ENCODE assay signal across 20 mouse cellular contexts in genomic region chr6:145066416-145066815, GRCm38 (mm10). TPM values are rescaled to one million over a fixed set of nuclear protein-coding genes. Genes with fewer than 3 reads are reported as not detected.
"Had no signal": no experiment of that assay in that cellular context is flagged by ENCODE, and none has a peak within 500 bp of the region (broad histone marks: within the 10 kb centered on the region; RNA-seq: fewer than 3 reads in every experiment).

No protein-coding gene starts in this region.

- H3K9me3 ChIP-seq: heart, embryonic 12.5 days; hindbrain, embryonic 13.5 days; hindbrain, embryonic 15.5 days; limb, embryonic 10.5 days; limb, embryonic 12.5 days had no signal

- H3K27me3 ChIP-seq: heart, embryonic 12.5 days; hindbrain, embryonic 13.5 days; hindbrain, embryonic 15.5 days; limb, embryonic 12.5 days had no signal

- H3K4me1 ChIP-seq: heart, embryonic 12.5 days; hindbrain, embryonic 13.5 days; hindbrain, embryonic 15.5 days; limb, embryonic 12.5 days had no signal

- DNase-seq: gastrocnemius, postnatal 14 days; gastrocnemius, postnatal 36 days; heart, adult 18-20 months; heart, postnatal 14 days; heart, postnatal 36 days; kidney, adult 11 months; kidney, adult 2 months; kidney, postnatal 10 days; kidney, postnatal 4 days had no signal

- H3K4me3 ChIP-seq: heart, embryonic 12.5 days; hindbrain, embryonic 13.5 days; hindbrain, embryonic 15.5 days; layer of hippocampus, adult 2 months; left cerebral cortex, adult 2 months; limb, embryonic 10.5 days; limb, embryonic 12.5 days had no signal

- H3K4me2 ChIP-seq: heart, embryonic 12.5 days; hindbrain, embryonic 13.5 days; hindbrain, embryonic 15.5 days; limb, embryonic 12.5 days had no signal

- ATAC-seq: hindbrain, postnatal 0 days; intestine, embryonic 16.5 days had no signal

- H3K27ac ChIP-seq: hindbrain, embryonic 13.5 days; hindbrain, embryonic 15.5 days; hindbrain, postnatal 0 days; layer of hippocampus, adult 2 months; left cerebral cortex, adult 2 months; limb, embryonic 10.5 days; limb, embryonic 12.5 days; liver, embryonic 14.5 days had no signal

- H3K9ac ChIP-seq: heart, embryonic 12.5 days; hindbrain, embryonic 13.5 days; hindbrain, embryonic 15.5 days; limb, embryonic 12.5 days; liver, embryonic 14.5 days had no signal

- H3K36me3 ChIP-seq: heart, embryonic 12.5 days; hindbrain, embryonic 13.5 days; hindbrain, embryonic 15.5 days; limb, embryonic 12.5 days had no signal

RNA-seq across cellular contexts. Expression of gene Bcat1, which starts 9.6 kb away (rescaled TPM):
- polyA plus RNA-seq: liver, adult 2 months had no signal
